Mouse (Mus musculus): ENCODE measurements around the gene Ttc7b.

GRCm38 (mm10) chr12:100544194-100544567 lies 23.6 kb upstream of the Ttc7b start:
- TF ChIP-seq CTCF (IDR thresholded peaks at IDR 0.05; ENCODE audit: insufficient read depth, low read length) (no peak), POLR2A (IDR thresholded peaks at IDR 0.05; ENCODE audit: borderline replicate concordance, extremely low read depth, low read depth, low read length) (no peak)
